Mouse (Mus musculus) embryonic fibroblast, embryonic 13.5 days (primary cell): ENCODE results near the gene Metap1d.

ENCODE experiments used
- CTCF ChIP-seq: IDR thresholded peaks from 2 replicates; pipeline ENCODE4 v1.5.1; 2011; ENCODE audit warnings: mild to moderate bottlenecking, control low read depth, low read length, moderate library complexity, borderline replicate concordance; ENCODE audit not compliant: insufficient read depth
- POLR2A ChIP-seq: IDR thresholded peaks from 2 replicates; pipeline ENCODE4 v1.6.1; 2011; ENCODE audit warnings: low read depth, mild to moderate bottlenecking, control low read depth, low read length, moderate library complexity

- TF ChIP-seq CTCF (no peak), POLR2A (no peak)
Observed at GRCm38 (mm10) chr2:71462066-71462465, 9.0 kb downstream of the Metap1d start.
